Comparison of ENCODE assay signal across 7 mouse cellular contexts in genomic region chr9:89623006-89623760, GRCm38 (mm10). TPM values are rescaled to one million over a fixed set of nuclear protein-coding genes. Genes with fewer than 3 reads are reported as not detected.
A peak's percentile ranks its signal among the peaks of the same experiment; 100 is the strongest.
DNase-seq lines count a peak whose midpoint lies in the region; ATAC-seq lines count a peak whose summit lies in the region.

TSS of gene Minar1 (minus strand) at chr9:89623125.

- H3K9ac ChIP-seq in midbrain, embryonic 13.5 days (replicated peaks) = peak within 1 kb of the TSS; percentile 69

- H3K36me3 ChIP-seq in midbrain, embryonic 13.5 days = no peaks in the 10 kb centered on the region

- peaks cover 48% of the 10 kb centered on the region for H3K27me3 ChIP-seq in midbrain, embryonic 13.5 days

- ATAC-seq in midbrain, embryonic 13.5 days = peak; percentile 84

- no peak within 1 kb of the TSS for H3K27ac ChIP-seq in midbrain, embryonic 13.5 days

- peak within 1 kb of the TSS; percentile 57 for H3K4me3 ChIP-seq in midbrain, embryonic 13.5 days (replicated peaks)

- peaks cover 20% of the 10 kb centered on the region for H3K4me1 ChIP-seq in midbrain, embryonic 13.5 days (replicated peaks)

- peak; percentile 3 for DNase-seq in thymus, postnatal 14 days
- no peak for DNase-seq in thymus, postnatal 10 days (ENCODE audit: low spot score in 2 of 2)
- peak; percentile 45 for DNase-seq in cerebellum, adult 9-10 months
- DNase-seq in frontal cortex, postnatal 10 days (ENCODE audit: low spot score in 2 of 2) = peak; percentile 11 to 38
- peak; percentile 6 to 47 for DNase-seq in left cerebral cortex, postnatal 10 days (ENCODE audit: extremely low spot score in 1 of 2, low spot score in 2 of 2)
- peak; percentile 70 for DNase-seq in yolk sac, embryonic 10.5 days (ENCODE audit: low spot score)

- no peaks in the 10 kb centered on the region for H3K9me3 ChIP-seq in midbrain, embryonic 13.5 days

- under 1% methylated on average over 27 of the region's 27 CpGs for WGBS in midbrain, embryonic 13.5 days

- peak within 1 kb of the TSS; percentile 99 for H3K4me2 ChIP-seq in midbrain, embryonic 13.5 days (replicated peaks)

- intact Hi-C loops in left cerebral cortex, postnatal 10 days (cut with DNase I) = loop anchor here (5.0 kb wide), 1 partner anchor 166 kb away; no protein-coding TSS in a partner anchor

RNA-seq across cellular contexts. Expression of gene Minar1, which starts in this region (rescaled TPM):
- total RNA-seq in left cerebral cortex, postnatal 10 days (2021) = 10 to 100 TPM; 21.3 to 21.4 TPM
- polyA plus RNA-seq in midbrain, embryonic 13.5 days (2015; fragmentation: Nextera tagmentation; extraction: Ambion mirVana) = 0.66 and 0.75 TPM in 2 replicates

Comparison
In these comparisons a context has a peak if more than half of its experiments do, and no peak if none do; other contexts are left out.
1. DNase-seq: peak in thymus, postnatal 14 days (single experiment), cerebellum, adult 9-10 months (single experiment), frontal cortex, postnatal 10 days (2 of 2), left cerebral cortex, postnatal 10 days (2 of 2) and yolk sac, embryonic 10.5 days (single experiment); none in thymus, postnatal 10 days (0 of 2).
2. Peak in ATAC-seq, H3K4me3 ChIP-seq, H3K9ac ChIP-seq and H3K4me2 ChIP-seq in midbrain, embryonic 13.5 days; RNA of the gene not detected or under 1 TPM.